Mouse (Mus musculus) CH12.LX (cell line): ENCODE data around the gene Slc25a11. TPM values are rescaled to one million over a fixed set of nuclear protein-coding genes. Genes with fewer than 3 reads are reported as not detected.

Source experiments
- DNase-seq: peaks from one replicate; pipeline ENCODE4 v3.0.0-alpha.2; 2013; ENCODE audit errors: extremely low read depth
- H3K27ac ChIP-seq: 2 replicates; pipeline ENCODE4 v1.5.1; 2012; ENCODE audit warnings: low read depth, mild to moderate bottlenecking, control low read depth, moderate library complexity; ENCODE audit not compliant: insufficient read depth
- H3K27me3 ChIP-seq: replicated peaks from 2 replicates; pipeline ENCODE3; 2012; ENCODE audit warnings: inconsistent platforms
- H3K36me3 ChIP-seq, 2 experiments: replicated peaks in 1 of 2; 2 replicates each; pipeline versions ENCODE3 to v1.6.1; 2012; ENCODE audit warnings: inconsistent platforms in 1 of 2, low read length in 1 of 2, mild to moderate bottlenecking in 1 of 2, mixed read lengths in 1 of 2, moderate library complexity in 1 of 2; ENCODE audit not compliant: control insufficient read depth in 1 of 2, insufficient read depth in 1 of 2
- H3K4me1 ChIP-seq, 2 experiments: 2 replicates each; pipeline ENCODE4 v1.6.1; 2012; ENCODE audit warnings: inconsistent platforms in 1 of 2, moderate library complexity in 1 of 2; ENCODE audit not compliant: insufficient read depth in 2 of 2, control insufficient read depth in 1 of 2
- H3K4me2 ChIP-seq: 2 replicates; pipeline ENCODE4 v1.6.1; 2012; ENCODE audit warnings: low read depth, mild to moderate bottlenecking, control low read depth; ENCODE audit not compliant: poor library complexity, insufficient read depth, severe bottlenecking
- H3K4me3 ChIP-seq, 3 experiments: fragments of 150-350 bp in 1 of 3; sonication (generic) in 1 of 3; replicated peaks in 1 of 3; 2 replicates each; pipeline versions ENCODE3 to v1.5.1; 2011 to 2012; ENCODE audit warnings: low read depth in 2 of 3, low read length in 2 of 3, mild to moderate bottlenecking in 2 of 3, moderate library complexity in 2 of 3, control low read depth in 1 of 3, improper control_type of control experiment in 1 of 3, inconsistent platforms in 1 of 3, mixed read lengths in 1 of 3; ENCODE audit not compliant: poor library complexity in 1 of 3
- H3K79me2 ChIP-seq: replicated peaks from 2 replicates; pipeline ENCODE4 v1.6.1; 2012; ENCODE audit warnings: mild to moderate bottlenecking, moderate library complexity; ENCODE audit not compliant: control insufficient read depth, poor library complexity, insufficient read depth, severe bottlenecking; ENCODE audit errors: extremely low read depth
- H3K9ac ChIP-seq: 2 replicates; pipeline ENCODE4 v1.6.1; 2012; ENCODE audit warnings: low read depth, mild to moderate bottlenecking, control low read depth, moderate library complexity; ENCODE audit not compliant: insufficient read depth
- H3K9me3 ChIP-seq: replicated peaks from 2 replicates; pipeline ENCODE3; 2012; ENCODE audit warnings: low read length, inconsistent platforms, mixed read lengths
- CHD1 ChIP-seq: IDR thresholded peaks from 2 replicates; pipeline ENCODE4 v1.6.1; 2012; ENCODE audit warnings: low read depth, low read length, improper control_type of control experiment, inconsistent platforms
- CHD2 ChIP-seq: IDR thresholded peaks from 2 replicates; pipeline ENCODE4 v1.6.1; 2011; ENCODE audit warnings: low read length, improper control_type of control experiment
- CTCF ChIP-seq, 2 experiments: IDR thresholded peaks in 1 of 2; conservative IDR thresholded peaks in 1 of 2; 2 replicates each; pipeline ENCODE4 v1.5.1; 2011 to 2012; ENCODE audit warnings: low read depth in 2 of 2, low read length in 2 of 2, improper control_type of control experiment in 1 of 2, inconsistent platforms in 1 of 2, mild to moderate bottlenecking in 1 of 2, moderate library complexity in 1 of 2
- E2F4 ChIP-seq: IDR thresholded peaks from 2 replicates; pipeline ENCODE4 v1.6.1; 2011; ENCODE audit warnings: low read depth, low read length, improper control_type of control experiment; ENCODE audit not compliant: insufficient replicate concordance
- ELF1 ChIP-seq: IDR thresholded peaks from 2 replicates; pipeline ENCODE4 v1.6.1; 2014; ENCODE audit warnings: low read depth, mild to moderate bottlenecking, inconsistent platforms, low read length, improper control_type of control experiment
- EP300 ChIP-seq: IDR thresholded peaks from 2 replicates; pipeline ENCODE4 v1.6.1; 2011; ENCODE audit warnings: low read length, improper control_type of control experiment
- ETS1 ChIP-seq: conservative IDR thresholded peaks from 2 replicates; pipeline ENCODE4 v1.6.1; 2012; ENCODE audit warnings: low read depth, mild to moderate bottlenecking, inconsistent platforms, low read length, improper control_type of control experiment, moderate library complexity
- HCFC1 ChIP-seq: IDR thresholded peaks from 2 replicates; pipeline ENCODE4 v1.6.1; 2012; ENCODE audit warnings: low read depth, mild to moderate bottlenecking, inconsistent platforms, low read length, improper control_type of control experiment
- IRF4 ChIP-seq: IDR thresholded peaks from 2 replicates; pipeline ENCODE4 v1.6.1; 2014; ENCODE audit warnings: low read depth, mild to moderate bottlenecking, inconsistent platforms, low read length, improper control_type of control experiment
- JUN ChIP-seq: IDR thresholded peaks from 2 replicates; pipeline ENCODE4 v1.6.1; 2011; ENCODE audit warnings: low read depth, mild to moderate bottlenecking, low read length, improper control_type of control experiment, moderate library complexity; ENCODE audit not compliant: insufficient read depth
- KAT2A ChIP-seq: IDR thresholded peaks from 2 replicates; pipeline ENCODE4 v1.6.1; 2012; ENCODE audit warnings: low read length, improper control_type of control experiment, inconsistent platforms; ENCODE audit not compliant: insufficient replicate concordance
- MAX ChIP-seq: IDR thresholded peaks from 2 replicates; pipeline ENCODE4 v1.6.1; 2011; ENCODE audit warnings: low read length, improper control_type of control experiment
- MAZ ChIP-seq: IDR thresholded peaks from 2 replicates; pipeline ENCODE4 v1.6.1; 2012; ENCODE audit warnings: low read depth, mild to moderate bottlenecking, inconsistent platforms, low read length, improper control_type of control experiment, moderate library complexity
- MEF2A ChIP-seq: IDR thresholded peaks from 2 replicates; pipeline ENCODE4 v1.6.1; 2014; ENCODE audit warnings: low read depth, mild to moderate bottlenecking, inconsistent platforms, low read length, improper control_type of control experiment, borderline replicate concordance
- MXI1 ChIP-seq: IDR thresholded peaks from 2 replicates; pipeline ENCODE4 v1.6.1; 2011; ENCODE audit warnings: mild to moderate bottlenecking, low read depth, low read length, improper control_type of control experiment
- MYC ChIP-seq: IDR thresholded peaks from 2 replicates; pipeline ENCODE4 v1.6.1; 2011; ENCODE audit warnings: low read depth, mild to moderate bottlenecking, improper control_type of control experiment, low read length
- NELFE ChIP-seq: IDR thresholded peaks from 2 replicates; pipeline ENCODE4 v1.6.1; 2011; ENCODE audit warnings: low read depth, low read length, improper control_type of control experiment
- NRF1 ChIP-seq: IDR thresholded peaks from 2 replicates; pipeline ENCODE4 v1.6.1; 2014; ENCODE audit warnings: low read depth, mild to moderate bottlenecking, inconsistent platforms, low read length, improper control_type of control experiment, moderate library complexity
- POLR2A ChIP-seq: IDR thresholded peaks from 2 replicates; pipeline ENCODE4 v1.6.1; 2011; ENCODE audit warnings: low read depth, mild to moderate bottlenecking, improper control_type of control experiment, low read length
- POLR2AphosphoS2 ChIP-seq: IDR thresholded peaks from 2 replicates; pipeline ENCODE4 v1.6.1; 2011; ENCODE audit warnings: low read depth, low read length, improper control_type of control experiment
- RAD21 ChIP-seq: IDR thresholded peaks from 2 replicates; pipeline ENCODE4 v1.6.1; 2011; ENCODE audit warnings: low read depth, mild to moderate bottlenecking, low read length, improper control_type of control experiment, moderate library complexity
- RCOR1 ChIP-seq: conservative IDR thresholded peaks from 2 replicates; pipeline ENCODE4 v1.6.1; 2012; ENCODE audit warnings: low read depth, mild to moderate bottlenecking, inconsistent platforms, low read length, improper control_type of control experiment
- SIN3A ChIP-seq: IDR thresholded peaks from 2 replicates; pipeline ENCODE4 v1.6.1; 2012; ENCODE audit warnings: low read length, improper control_type of control experiment, inconsistent platforms
- TBP ChIP-seq: conservative IDR thresholded peaks from 2 replicates; pipeline ENCODE4 v1.6.1; 2011; ENCODE audit warnings: low read depth, low read length, improper control_type of control experiment
- TCF12 ChIP-seq: IDR thresholded peaks from 2 replicates; pipeline ENCODE4 v1.6.1; 2014; ENCODE audit warnings: low read depth, mild to moderate bottlenecking, inconsistent platforms, low read length, improper control_type of control experiment
- USF1 ChIP-seq: IDR thresholded peaks from 2 replicates; pipeline ENCODE4 v1.6.1; 2014; ENCODE audit warnings: low read depth, mild to moderate bottlenecking, inconsistent platforms, low read length, improper control_type of control experiment
- ZKSCAN1 ChIP-seq: IDR thresholded peaks from 2 replicates; pipeline ENCODE4 v1.6.1; 2012; ENCODE audit warnings: low read depth, inconsistent platforms, low read length, improper control_type of control experiment, borderline replicate concordance
- ZMIZ1 ChIP-seq: IDR thresholded peaks from 2 replicates; pipeline ENCODE4 v1.6.1; 2012; ENCODE audit warnings: low read depth, mild to moderate bottlenecking, inconsistent platforms, low read length, improper control_type of control experiment
- ZNF384 ChIP-seq: IDR thresholded peaks from 2 replicates; pipeline ENCODE4 v1.6.1; 2012; ENCODE audit warnings: low read depth, low read length, improper control_type of control experiment, inconsistent platforms
- dilution Hi-C: fragments of 300-500 bp; cut with MboI; formaldehyde crosslinking; loops from 2 replicates; pipeline ENCODE4 v1.14.3; 2020; ENCODE audit warnings: low sequenced_read_pairs; ENCODE audit not compliant: extremely low pct_unique_long_range_greater_than_20kb, extremely low pct_ligation_motif_present
- in situ Hi-C: fragments of 300-500 bp; cut with MboI; formaldehyde crosslinking; loops from 3 replicates; pipeline ENCODE4 v1.14.3; 2019; ENCODE audit warnings: low sequenced_read_pairs, low pct_ligation_motif_present, low pct_unique_long_range_greater_than_20kb, mixed read lengths
- polyA plus RNA-seq: library from polyadenylated mRNA; unstranded; fragments of >175 nt; gene quantifications from 2 replicates; pipeline ENCODE4 v1.2.1, GENCODE M21; 2012; ENCODE audit warnings: low read depth; ENCODE audit not compliant: insufficient read length
- total RNA-seq, 2 experiments: library from RNA; depleted of rRNA; stranded (reverse); fragments of 300-350 nt in 1 of 2; fragments of >200 nt in 1 of 2; gene quantifications; 2 replicates each; pipeline ENCODE4 v1.2.3; 2012 to 2014

Slc25a11 gene
- total and polyA plus RNA-seq, 3 experiments = 99.0 to 135 (median 132) TPM

- TF ChIP-seq ZKSCAN1 (no peak), MYC (peak; percentile 20; the same call in 1 of the 2 replicates), NELFE (peak; percentile 46; the same call in 1 of the 2 replicates), POLR2AphosphoS2 (no peak), RCOR1 (peak; percentile 77; the same call in 1 of the 2 replicates), CTCF (conservative IDR thresholded peaks at IDR 0.05 in 1 of 2, IDR thresholded peaks at IDR 0.05 in 1 of 2; ENCODE audit: low read depth in 2 of 2, low read length in 2 of 2) (peak; percentile 20 to 87; a peak in 3 of 4 replicates), TCF12 (0 out of 2 replicates have a peak, but pooled peaks have one; percentile 23), ZMIZ1 (no peak; the same call in 1 of the 2 replicates), MXI1 (peak; percentile 6; the same call in 1 of the 2 replicates), MAX (peak; percentile 13; the same call in 1 of the 2 replicates), IRF4 (peak; percentile 82), CHD2 (peak; percentile 19; the same call in 1 of the 2 replicates), ELF1 (no peak; the same call in 1 of the 2 replicates), CHD1 (no peak), JUN (no peak), USF1 (peak; percentile 73), E2F4 (0 out of 2 replicates have a peak, but pooled peaks have one; percentile 11)
Observed at GRCm38 (mm10) chr11:70669582-70670345, 22.5 kb upstream of the Slc25a11 start (continued).

GRCm38 (mm10) chr11:70668771-70669505, 21.7 kb upstream of the Slc25a11 start, which contains the start of gene Spag7:
Gene Spag7 (minus strand): TSS chr11:70669416.
- Histone ChIP-seq H3K4me2 (peak within 1 kb of the TSS; percentile 79), H3K36me3 (peaks cover 40 to 66% of the 10 kb centered on the region in 2 experiments), H3K79me2 (peaks cover 22% of the 10 kb centered on the region), H3K27ac (peak within 1 kb of the TSS; percentile 76), H3K4me1 (peaks cover 10 to 37% of the 10 kb centered on the region in 2 experiments), H3K9me3 (no peaks in the 10 kb centered on the region), H3K27me3 (no peaks in the 10 kb centered on the region), H3K4me3 (peak within 1 kb of the TSS; percentile 69 to 92 (median 73)), H3K9ac (peak within 1 kb of the TSS; percentile 87)
- TF ChIP-seq CHD1 (peak; percentile 27; the same call in 1 of the 2 replicates), USF1 (no peak), ZNF384 (no peak), HCFC1 (peak; percentile 68; the same call in 1 of the 2 replicates), POLR2AphosphoS2 (peak; percentile 20; the same call in 1 of the 2 replicates), ZMIZ1 (peak; percentile 61), MEF2A (peak; percentile 63; the same call in 1 of the 2 replicates), ETS1 (0 out of 2 replicates have a peak, but pooled peaks have one; percentile 40), CHD2 (peak; percentile 98), NELFE (peak; percentile 67; the same call in 1 of the 2 replicates), NRF1 (peak; percentile 48), E2F4 (peak; percentile 84; the same call in 1 of the 2 replicates), EP300 (no peak), RAD21 (no peak; the same call in 1 of the 2 replicates), POLR2A (peak; percentile 83), ELF1 (peak; percentile 77), KAT2A (0 out of 2 replicates have a peak, but pooled peaks have one; percentile 74), MAZ (peak; percentile 21; the same call in 1 of the 2 replicates), MAX (peak; percentile 71), SIN3A (no peak; the same call in 1 of the 2 replicates), MYC (peak; percentile 86), TCF12 (peak; percentile 75), MXI1 (peak; percentile 83; the same call in 1 of the 2 replicates), TBP (peak; percentile 90)
- peak; percentile 100 for DNase-seq
- in situ Hi-C loops (no loop called here), dilution Hi-C loops (no loop called here)
